11 mouse cellular contexts compared by ENCODE assay signal in genomic region chr7:142476795-142477452, GRCm38 (mm10). TPM values are rescaled to one million over a fixed set of nuclear protein-coding genes. Genes with fewer than 3 reads are reported as not detected.
DNase-seq lines count a peak whose midpoint lies in the region; ATAC-seq lines count a peak whose summit lies in the region.
"Had no signal": no experiment of that assay in that cellular context is flagged by ENCODE, and none has a peak within 500 bp of the region (broad histone marks: within the 10 kb centered on the region; RNA-seq: fewer than 3 reads in every experiment).

No protein-coding gene starts in this region.

- no peaks in the 10 kb centered on the region for H3K27me3 ChIP-seq in hindbrain, embryonic 10.5 days (ENCODE audit: insufficient read depth, poor library complexity, severe bottlenecking)
- no peaks in the 10 kb centered on the region for H3K27me3 ChIP-seq in hindbrain, embryonic 14.5 days (ENCODE audit: control insufficient read depth, insufficient read depth, low read length)
- no peaks in the 10 kb centered on the region for H3K27me3 ChIP-seq in stomach, embryonic 16.5 days (ENCODE audit: control insufficient read depth, insufficient read depth, low read length)

- no peaks in the 10 kb centered on the region for H3K9me3 ChIP-seq in hindbrain, embryonic 10.5 days
- no peaks in the 10 kb centered on the region for H3K9me3 ChIP-seq in hindbrain, embryonic 14.5 days (ENCODE audit: control insufficient read depth, low read length)
- no peaks in the 10 kb centered on the region for H3K9me3 ChIP-seq in stomach, embryonic 16.5 days (replicated peaks; ENCODE audit: control insufficient read depth, low read length)

- 89% methylated on average over 13 of the region's 13 CpGs for WGBS in hindbrain, embryonic 10.5 days
- WGBS in hindbrain, embryonic 14.5 days, result 79% methylated on average over 13 of the region's 13 CpGs
- WGBS in stomach, embryonic 16.5 days, result 61% methylated on average over 13 of the region's 13 CpGs

- H3K27ac ChIP-seq in hindbrain, embryonic 10.5 days, result peak overlapping the region; percentile 75; the same call in 1 of the 2 replicates
- no peak overlapping the region for H3K27ac ChIP-seq in hindbrain, embryonic 14.5 days
- peak overlapping the region; percentile 97 for H3K27ac ChIP-seq in stomach, embryonic 16.5 days (ENCODE audit: low read length)
- H3K27ac ChIP-seq: hindbrain, postnatal 0 days had no signal

- peaks cover 87% of the 10 kb centered on the region for H3K4me1 ChIP-seq in hindbrain, embryonic 10.5 days (replicated peaks)
- peaks cover 6% of the 10 kb centered on the region for H3K4me1 ChIP-seq in hindbrain, embryonic 14.5 days (replicated peaks; ENCODE audit: control insufficient read depth, insufficient read depth, low read length)
- H3K4me1 ChIP-seq in stomach, embryonic 16.5 days (ENCODE audit: control insufficient read depth, insufficient read depth, low read length), result peaks cover 40% of the 10 kb centered on the region

- H3K4me3 ChIP-seq in hindbrain, embryonic 10.5 days, result no peak overlapping the region
- no peak overlapping the region for H3K4me3 ChIP-seq in hindbrain, embryonic 14.5 days (replicated peaks; ENCODE audit: low read length)
- H3K4me3 ChIP-seq in stomach, embryonic 16.5 days (replicated peaks; ENCODE audit: low read length), result peak overlapping the region; percentile 48

- H3K36me3 ChIP-seq in hindbrain, embryonic 10.5 days, result no peaks in the 10 kb centered on the region
- H3K36me3 ChIP-seq in hindbrain, embryonic 14.5 days (replicated peaks; ENCODE audit: control insufficient read depth, insufficient read depth), result no peaks in the 10 kb centered on the region
- no peaks in the 10 kb centered on the region for H3K36me3 ChIP-seq in stomach, embryonic 16.5 days (ENCODE audit: control insufficient read depth, insufficient read depth, low read length)

- DNase-seq in hindbrain, embryonic 10.5 days (ENCODE audit: low spot score), result no peak
- DNase-seq in hindbrain, embryonic 14.5 days (ENCODE audit: low spot score), result no peak
- peak; percentile 38 for DNase-seq in urinary bladder, adult 2 months (ENCODE audit: low spot score)
- DNase-seq in urinary bladder, postnatal 4 days (ENCODE audit: low spot score in 2 of 2), result no peak
- peak; percentile 70 for DNase-seq in heart, postnatal 10 days
- no peak for DNase-seq in neural tube, embryonic 10.5 days (ENCODE audit: extremely low spot score, low spot score)
- no peak for DNase-seq in thymus, postnatal 0 days (ENCODE audit: low spot score)

- H3K4me2 ChIP-seq in hindbrain, embryonic 14.5 days (replicated peaks), result no peak overlapping the region
- H3K4me2 ChIP-seq in stomach, embryonic 16.5 days (ENCODE audit: low read depth, low read length), result peak overlapping the region; percentile 65

- ATAC-seq in hindbrain, embryonic 14.5 days (ENCODE audit: low FRiP score), result no peak
- ATAC-seq in stomach, embryonic 16.5 days (ENCODE audit: insufficient read depth, low FRiP score), result no peak
- ATAC-seq: hindbrain, postnatal 0 days had no signal

- intact Hi-C loops in heart, postnatal 10 days (cut with DNase I), result no loop called here

- H3K9ac ChIP-seq in hindbrain, embryonic 14.5 days, result no peak overlapping the region
- peak overlapping the region; percentile 80 for H3K9ac ChIP-seq in stomach, embryonic 16.5 days (ENCODE audit: low read length)

RNA-seq across cellular contexts. Expression of gene Lsp1, which starts 16.3 kb away (rescaled TPM):
- polyA plus RNA-seq in hindbrain, embryonic 10.5 days (2016; fragmentation: Nextera tagmentation; extraction: Ambion mirVana), result 17.9 and 19.4 TPM in 2 replicates
- polyA plus RNA-seq in hindbrain, embryonic 14.5 days (2014; fragmentation: Nextera tagmentation; extraction: Ambion mirVana), result 4.8 and 8.2 TPM in 2 replicates
- polyA plus RNA-seq in urinary bladder, adult 2 months (2012; rRNA removed), result 379 and 420 TPM in 2 replicates
- total RNA-seq in heart, postnatal 10 days (2021), result 100 to 1,000 TPM; 111 to 116 TPM
- polyA plus RNA-seq in stomach, embryonic 16.5 days (2015; fragmentation: Nextera tagmentation; extraction: Ambion mirVana), result 216 and 235 TPM in 2 replicates
- 655 and 664 TPM in 2 replicates for polyA plus RNA-seq in thymus, postnatal 0 days (2015; fragmentation: Nextera tagmentation; extraction: Ambion mirVana)

RNA-seq across cellular contexts. Expression of gene Tnnt3, which starts 21.7 kb away (rescaled TPM):
- 1.1 and 3.0 TPM in 2 replicates for polyA plus RNA-seq in hindbrain, embryonic 10.5 days (2016; fragmentation: Nextera tagmentation; extraction: Ambion mirVana)
- polyA plus RNA-seq in hindbrain, embryonic 14.5 days (2014; fragmentation: Nextera tagmentation; extraction: Ambion mirVana), result 1.2 and 1.6 TPM in 2 replicates
- polyA plus RNA-seq in urinary bladder, adult 2 months (2012; rRNA removed), result 74.3 and 79.9 TPM in 2 replicates
- total RNA-seq in heart, postnatal 10 days (2021), result 1 to 10 TPM in 1 of 2 experiments, under 1 TPM in 1; 0.67 to 1.8 TPM
- 12.0 and 208 TPM in 2 replicates for polyA plus RNA-seq in stomach, embryonic 16.5 days (2015; fragmentation: Nextera tagmentation; extraction: Ambion mirVana)
- 4.7 and 5.2 TPM in 2 replicates for polyA plus RNA-seq in thymus, postnatal 0 days (2015; fragmentation: Nextera tagmentation; extraction: Ambion mirVana)

RNA-seq across cellular contexts. Expression of gene Tnni2, which starts 35.3 kb away (rescaled TPM):
- polyA plus RNA-seq in hindbrain, embryonic 10.5 days (2016; fragmentation: Nextera tagmentation; extraction: Ambion mirVana), result 1.2 and 1.3 TPM in 2 replicates
- polyA plus RNA-seq in hindbrain, embryonic 14.5 days (2014; fragmentation: Nextera tagmentation; extraction: Ambion mirVana), result 1.0 TPM in 1 of 2 replicates, not detected in the other
- polyA plus RNA-seq in urinary bladder, adult 2 months (2012; rRNA removed), result 39.4 and 48.2 TPM in 2 replicates
- 1 to 10 TPM; 1.9 to 4.3 TPM for total RNA-seq in heart, postnatal 10 days (2021)
- 20.2 and 217 TPM in 2 replicates for polyA plus RNA-seq in stomach, embryonic 16.5 days (2015; fragmentation: Nextera tagmentation; extraction: Ambion mirVana)
- 14.1 and 14.3 TPM in 2 replicates for polyA plus RNA-seq in thymus, postnatal 0 days (2015; fragmentation: Nextera tagmentation; extraction: Ambion mirVana)

RNA-seq across cellular contexts. Expression of gene Syt8, which starts 42.3 kb away (rescaled TPM):
- polyA plus RNA-seq in hindbrain, embryonic 10.5 days (2016; fragmentation: Nextera tagmentation; extraction: Ambion mirVana), result not detected in 2 replicates
- not detected in 2 replicates for polyA plus RNA-seq in hindbrain, embryonic 14.5 days (2014; fragmentation: Nextera tagmentation; extraction: Ambion mirVana)
- 316 and 420 TPM in 2 replicates for polyA plus RNA-seq in urinary bladder, adult 2 months (2012; rRNA removed)
- not detected for total RNA-seq in heart, postnatal 10 days (2021)
- polyA plus RNA-seq in stomach, embryonic 16.5 days (2015; fragmentation: Nextera tagmentation; extraction: Ambion mirVana), result 31.1 and 50.1 TPM in 2 replicates
- 0.34 and 0.75 TPM in 2 replicates for polyA plus RNA-seq in thymus, postnatal 0 days (2015; fragmentation: Nextera tagmentation; extraction: Ambion mirVana)
- total RNA-seq: hindbrain, postnatal 0 days had no signal
- polyA plus RNA-seq: forebrain, embryonic 11.5 days; hindbrain, postnatal 0 days; limb, embryonic 11.5 days had no signal

RNA-seq across cellular contexts. Expression of gene Mrpl23, which starts 55.6 kb away (rescaled TPM):
- 17.7 and 19.7 TPM in 2 replicates for polyA plus RNA-seq in hindbrain, embryonic 10.5 days (2016; fragmentation: Nextera tagmentation; extraction: Ambion mirVana)
- polyA plus RNA-seq in hindbrain, embryonic 14.5 days (2014; fragmentation: Nextera tagmentation; extraction: Ambion mirVana), result 21.6 and 22.9 TPM in 2 replicates
- polyA plus RNA-seq in urinary bladder, adult 2 months (2012; rRNA removed), result 76.2 and 102 TPM in 2 replicates
- 10 to 100 TPM in 1 of 2 experiments, 1 to 10 TPM in 1; 4.1 to 19.3 TPM for total RNA-seq in heart, postnatal 10 days (2021)
- 16.2 and 30.7 TPM in 2 replicates for polyA plus RNA-seq in stomach, embryonic 16.5 days (2015; fragmentation: Nextera tagmentation; extraction: Ambion mirVana)
- polyA plus RNA-seq in thymus, postnatal 0 days (2015; fragmentation: Nextera tagmentation; extraction: Ambion mirVana), result 20.1 and 20.7 TPM in 2 replicates

Comparison
In these comparisons a context has a peak if more than half of its experiments do, and no peak if none do; other contexts are left out.
1. DNase-seq: peak in urinary bladder, adult 2 months (single experiment) and heart, postnatal 10 days (2 of 2); none in hindbrain, embryonic 10.5 days (single experiment), hindbrain, embryonic 14.5 days (single experiment), urinary bladder, postnatal 4 days (0 of 2), neural tube, embryonic 10.5 days (single experiment) and thymus, postnatal 0 days (single experiment).
2. RNA of gene Lsp1, which starts 16.3 kb away (polyA plus RNA-seq): 655 to 664 TPM in thymus, postnatal 0 days, 379 to 420 TPM in urinary bladder, adult 2 months and 216 to 235 TPM in stomach, embryonic 16.5 days; 17.9 to 19.4 TPM in hindbrain, embryonic 10.5 days and 4.8 to 8.2 TPM in hindbrain, embryonic 14.5 days; every median in the first group is over 10 times any median in the second.